Mouse (Mus musculus) T-helper 17 cell (primary cell): ENCODE measurements around the gene Vrk3.

ENCODE experiments used
- in situ Hi-C, 2 experiments: fragments of 300-600 bp; cut with MboI, MseI; formaldehyde crosslinking; loops; 1 replicate in 1 of 2; 2 replicates in 1 of 2; pipeline ENCODE4 v1.15.1; 2025; ENCODE audit warnings: high pct_unique_total_duplicates in 2 of 2

The Vrk3 gene

DNA sequence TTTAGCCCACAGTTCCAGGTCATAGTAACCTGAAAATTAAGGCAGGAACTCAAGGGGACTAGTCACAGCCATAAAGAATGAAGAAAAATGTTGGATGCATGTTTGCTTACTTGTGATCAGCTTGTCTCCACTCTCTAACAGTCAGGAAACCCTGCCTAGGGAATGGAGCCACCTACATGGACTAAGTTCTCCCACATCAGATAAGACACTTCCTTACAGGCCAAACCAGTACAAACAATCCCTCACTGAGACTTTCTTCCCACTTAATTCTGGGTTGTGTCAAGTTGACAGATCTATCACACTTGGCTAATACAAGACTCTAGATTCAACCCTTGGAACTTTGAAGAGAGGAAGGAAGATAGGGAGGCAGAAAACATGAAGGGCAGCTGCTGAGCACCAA is 12.2 kb downstream of the Vrk3 start:
- in situ Hi-C loops, result no loop called here

DNA sequence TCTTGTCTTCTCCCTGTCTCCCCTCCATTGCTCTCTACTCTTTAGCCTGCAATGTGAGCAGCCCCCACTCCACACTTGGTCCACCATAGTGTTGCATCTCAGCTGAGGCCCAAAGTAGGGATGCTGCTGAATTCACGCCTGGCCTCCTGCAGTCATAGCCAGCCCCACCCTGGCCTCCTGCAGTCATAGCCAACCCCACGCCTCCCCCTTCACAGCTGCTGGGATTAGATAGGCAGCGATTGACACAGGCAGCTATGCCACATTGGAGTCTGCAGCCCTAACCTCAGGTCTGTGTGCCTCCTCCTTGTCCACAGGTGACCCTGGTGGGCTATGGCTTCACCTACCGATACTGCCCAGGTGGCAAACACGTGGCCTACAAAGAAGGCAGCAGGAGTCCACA is 19.9 kb downstream of the Vrk3 start:
- in situ Hi-C loops, result no loop called here

DNA sequence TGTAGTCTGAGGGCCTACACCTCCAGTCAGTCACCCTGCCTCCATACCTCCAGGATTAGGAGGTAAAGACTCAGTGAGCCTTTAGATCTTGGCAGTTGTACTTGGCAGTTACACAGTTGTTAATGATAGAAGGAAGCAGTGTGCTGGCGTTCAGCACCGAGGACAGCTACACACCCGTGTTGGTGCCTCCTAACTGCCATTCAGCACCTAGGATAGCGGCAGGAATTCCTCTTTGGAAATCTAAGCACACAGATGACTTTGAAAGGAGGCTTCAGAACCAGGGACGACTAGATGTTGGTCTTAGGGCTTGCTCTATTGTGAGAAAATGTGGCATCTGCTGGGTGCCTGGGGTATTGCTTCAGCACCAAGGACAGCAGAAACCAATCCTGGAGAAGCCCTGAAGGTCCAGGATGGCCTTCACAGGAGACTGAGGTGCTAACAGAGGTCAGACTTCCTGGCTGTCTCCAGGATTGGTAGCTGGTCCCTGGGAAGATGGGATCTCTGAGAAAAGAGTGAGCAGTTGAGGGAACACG is 21.9 kb downstream of the Vrk3 start:
- in situ Hi-C loops, result no loop called here

DNA sequence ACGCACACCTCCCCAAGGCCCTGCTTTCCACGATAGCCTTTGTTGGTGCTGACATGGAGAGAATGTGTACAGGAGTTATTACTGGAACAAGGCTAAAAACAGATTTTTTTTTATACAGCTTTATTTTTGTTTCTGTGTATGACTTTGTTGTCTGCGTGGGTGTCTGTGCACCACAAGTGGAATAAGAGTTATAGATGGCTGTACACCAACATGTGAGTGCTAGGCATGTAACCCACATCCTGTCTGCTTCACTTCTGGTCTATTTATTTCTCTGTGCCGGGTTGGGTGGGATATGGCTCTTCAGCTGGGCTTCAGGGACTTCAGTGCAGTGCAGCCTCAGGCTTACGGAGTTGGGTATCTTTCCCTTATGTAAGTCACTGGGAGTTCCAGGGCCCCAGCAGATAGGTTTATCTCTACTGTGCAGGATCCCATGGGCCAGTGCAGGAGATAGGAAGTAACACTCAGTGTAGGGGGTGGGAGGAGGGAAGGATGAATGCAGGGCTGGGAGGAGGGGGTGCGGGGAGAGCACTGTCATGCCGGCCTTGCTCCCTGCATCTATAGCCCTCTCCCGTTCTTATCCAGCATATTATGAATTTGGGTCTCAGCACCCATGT is 24.5 kb downstream of the Vrk3 start:
- in situ Hi-C loops, result no loop called here

DNA sequence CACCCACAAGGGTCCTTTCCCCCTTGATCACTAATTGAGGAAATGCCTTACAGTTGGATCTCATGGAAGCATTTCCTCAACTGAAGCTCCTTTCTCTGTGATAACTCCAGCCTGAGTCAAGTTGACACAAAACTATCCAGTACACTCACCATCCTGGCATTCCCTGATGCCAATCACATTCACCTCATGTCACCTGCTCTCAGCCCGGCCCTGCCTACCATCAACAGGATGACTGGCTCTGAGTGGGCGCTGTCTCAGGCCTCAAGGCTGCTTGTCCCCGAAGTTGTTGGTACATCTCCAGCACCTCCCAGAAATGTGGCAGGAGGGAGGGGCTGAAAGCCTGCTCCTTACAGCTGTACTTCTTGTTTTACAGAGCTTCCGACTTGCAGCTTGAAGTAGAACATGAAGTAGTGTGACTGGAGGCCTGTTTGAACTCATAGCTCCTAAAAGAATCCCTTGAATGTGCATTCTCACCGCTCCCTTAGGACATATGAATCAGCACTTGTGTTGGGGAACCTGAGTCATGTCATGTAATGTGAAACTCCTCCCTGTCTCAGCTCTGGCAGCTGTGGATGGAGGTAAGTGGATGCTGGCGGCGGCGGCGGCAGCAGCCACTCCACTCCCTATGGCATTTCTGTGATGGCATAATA is 28.8 kb downstream of the Vrk3 start:
- in situ Hi-C loops, result no loop called here

DNA sequence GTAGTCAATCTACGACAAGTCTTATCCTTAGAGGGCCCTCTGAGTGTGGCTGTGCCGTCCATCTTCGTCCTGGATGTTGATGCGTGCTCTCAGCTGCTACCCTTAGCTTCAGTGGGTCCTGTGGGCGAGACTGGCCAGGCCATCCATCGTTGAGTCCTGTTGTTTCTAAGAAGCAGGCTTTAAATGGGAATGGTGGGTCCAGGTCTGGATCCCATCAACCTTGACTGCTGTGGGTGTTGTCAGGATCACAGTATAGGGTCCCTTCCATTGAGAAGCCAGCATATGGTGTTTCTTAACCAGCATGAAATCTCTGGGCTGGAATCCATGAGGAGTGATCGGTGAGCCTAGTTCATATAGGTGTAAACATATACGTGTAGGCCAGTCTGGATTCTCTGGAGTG is 31.9 kb downstream of the Vrk3 start:
- in situ Hi-C loops, result no loop called here

DNA sequence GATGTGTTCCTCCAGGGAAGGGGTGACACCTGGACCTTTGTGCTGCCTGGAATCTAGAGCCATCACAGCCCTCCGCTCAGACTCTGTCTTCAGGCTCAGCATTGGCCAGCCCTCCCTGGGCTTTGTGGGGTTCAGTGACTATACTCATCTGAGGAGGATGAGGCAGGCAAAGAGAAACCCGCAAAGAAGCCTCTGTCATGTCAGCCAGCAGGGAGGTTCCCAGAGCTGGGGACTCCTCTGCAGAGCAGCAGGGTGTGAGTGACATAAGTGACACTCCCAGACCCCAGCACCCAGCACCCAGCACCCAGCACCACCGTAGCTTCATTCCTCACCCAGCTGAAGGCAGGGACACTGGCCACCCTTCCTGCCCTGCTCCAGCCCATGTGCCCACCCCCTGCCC is 41.3 kb downstream of the Vrk3 start:
- in situ Hi-C loops, result no loop called here

DNA sequence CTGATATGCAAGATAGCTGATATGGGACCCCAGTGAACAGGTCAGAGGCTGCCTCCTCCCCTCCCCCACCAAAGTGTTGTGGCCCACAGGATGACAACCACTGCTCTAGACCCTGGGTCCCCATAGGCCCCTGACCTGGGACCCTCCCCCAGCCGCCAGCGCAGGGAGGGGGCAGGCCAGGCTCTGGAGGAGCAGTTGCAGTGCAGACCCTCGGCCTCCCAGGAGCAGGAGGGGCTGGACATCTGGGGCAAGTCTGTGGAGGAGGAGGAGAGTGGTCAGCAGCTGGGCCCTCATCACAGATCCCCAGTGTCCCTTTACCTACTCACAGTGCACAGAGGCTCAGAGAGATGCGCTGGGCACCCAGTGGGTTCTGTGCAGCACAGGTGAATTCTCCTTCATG is 41.9 kb downstream of the Vrk3 start:
- in situ Hi-C loops, result loop anchor here (5.0 kb wide), 1 partner anchor 1378 kb away; no protein-coding TSS in a partner anchor

DNA sequence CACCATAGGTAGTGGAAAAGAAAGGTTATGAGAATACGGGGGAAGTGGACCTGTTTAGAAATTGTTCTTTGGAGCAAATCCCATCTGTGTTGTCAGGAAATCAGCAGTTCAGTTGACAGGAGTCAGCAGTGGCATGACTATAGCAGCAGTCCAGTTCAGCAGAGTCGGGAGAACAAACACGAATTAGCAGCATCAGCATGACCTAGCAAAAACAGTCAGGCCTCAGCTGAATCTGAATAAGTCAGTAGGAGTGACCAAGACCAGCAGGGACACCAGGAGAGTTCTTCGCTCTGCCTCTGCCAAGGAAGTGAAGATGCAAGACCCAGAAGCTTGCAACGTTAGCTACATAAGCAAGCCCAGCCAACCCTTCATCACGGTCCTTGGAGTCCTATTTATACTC is 44.6 kb downstream of the Vrk3 start:
- in situ Hi-C loops, result loop anchor here (5.0 kb wide), 1 partner anchor 1380 kb away; no protein-coding TSS in a partner anchor

DNA sequence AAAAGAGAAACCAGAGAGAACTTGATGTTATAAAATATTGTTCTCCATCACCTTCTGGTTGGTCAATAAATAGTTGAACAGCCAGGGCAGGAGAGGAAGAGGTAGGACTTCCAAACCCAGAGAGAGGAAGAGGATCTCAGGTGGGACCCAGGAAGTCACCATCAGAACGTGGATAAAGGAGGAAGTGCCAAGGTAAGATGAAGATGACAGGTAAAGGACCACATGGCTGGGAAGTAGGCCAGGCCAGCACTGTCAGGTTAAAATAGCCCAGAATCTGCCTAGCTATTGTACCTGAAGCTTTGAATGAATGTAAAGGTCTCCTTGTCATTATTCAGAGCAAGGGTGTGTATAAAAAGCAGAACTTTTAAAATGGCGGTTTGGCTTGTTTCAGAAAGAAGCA is 60.7 kb downstream of the Vrk3 start:
- in situ Hi-C loops, result no loop called here

DNA sequence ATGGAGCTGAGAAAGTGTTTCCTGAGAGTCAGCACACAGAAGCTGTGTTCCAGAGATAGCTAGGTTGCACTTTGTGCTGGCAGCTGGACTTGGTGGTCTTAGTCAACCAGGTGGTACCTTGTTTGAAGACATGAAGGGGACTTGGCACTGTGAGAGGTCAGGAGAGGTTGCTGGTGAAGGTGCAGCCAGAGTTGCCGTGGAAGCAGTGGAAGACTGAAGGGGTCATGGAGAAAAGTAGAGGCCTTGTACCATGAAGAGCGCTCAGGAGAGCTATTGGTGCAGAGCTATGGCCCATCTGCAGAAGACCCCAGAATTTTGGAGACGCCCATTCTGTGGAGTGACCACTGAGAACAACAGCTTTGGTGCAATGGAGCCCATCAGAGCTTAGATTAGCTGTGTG is 61.3 kb downstream of the Vrk3 start:
- in situ Hi-C loops, result no loop called here

DNA sequence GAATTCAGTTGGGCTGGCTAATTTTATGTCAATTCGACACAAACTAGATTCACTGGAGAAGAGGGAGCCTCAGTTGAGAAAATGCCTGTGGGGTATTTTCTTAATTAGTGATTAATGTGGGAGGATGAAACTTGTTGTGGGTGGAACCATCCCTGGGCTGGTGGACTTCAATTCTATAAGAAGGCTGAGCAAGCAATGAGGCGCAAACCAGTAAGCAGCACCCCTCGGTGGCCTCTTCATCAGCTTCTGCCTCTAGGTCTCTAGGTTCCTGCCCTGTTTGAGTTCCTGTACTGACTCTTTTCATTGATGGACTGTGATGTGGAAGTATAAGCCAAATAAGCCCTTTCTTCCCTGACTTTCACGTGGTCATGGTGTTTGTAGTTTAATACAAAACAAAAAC is 62.2 kb downstream of the Vrk3 start:
- in situ Hi-C loops, result no loop called here

DNA sequence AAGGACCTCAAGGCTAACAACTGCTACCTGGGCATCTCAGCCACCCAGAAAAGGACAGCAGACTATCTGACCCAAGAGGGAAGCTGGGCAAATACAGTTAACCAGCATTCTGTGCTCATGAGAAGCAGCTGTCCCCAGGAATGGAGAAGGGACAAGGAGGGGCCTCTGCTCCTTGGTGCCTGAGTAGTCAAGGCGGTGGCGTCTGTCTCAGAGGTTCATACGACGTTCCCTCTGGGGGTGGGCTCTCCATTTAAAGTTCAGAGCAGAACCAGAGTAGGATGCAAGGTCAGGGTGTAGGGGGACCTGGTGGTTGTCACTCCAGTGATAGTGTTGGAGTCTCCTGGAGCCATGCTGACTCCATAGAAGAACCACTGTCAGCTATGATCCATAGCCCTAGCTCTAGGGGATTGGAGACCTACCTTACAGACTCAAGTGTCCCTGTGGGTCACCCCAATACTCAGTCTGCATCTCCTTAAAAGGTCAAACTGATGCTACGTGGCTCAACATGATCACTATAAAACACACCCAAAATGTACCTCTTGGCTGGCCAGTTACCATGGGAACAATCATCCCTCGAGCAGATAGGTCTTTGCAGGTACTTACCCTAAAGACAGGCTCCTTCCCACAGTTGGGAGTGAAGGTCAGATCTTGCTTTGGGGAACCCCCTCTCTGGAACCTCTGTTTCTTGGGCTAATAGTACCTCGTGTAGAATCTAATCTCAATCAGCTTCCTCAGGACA is 62.8 kb downstream of the Vrk3 start:
- in situ Hi-C loops, result no loop called here

DNA sequence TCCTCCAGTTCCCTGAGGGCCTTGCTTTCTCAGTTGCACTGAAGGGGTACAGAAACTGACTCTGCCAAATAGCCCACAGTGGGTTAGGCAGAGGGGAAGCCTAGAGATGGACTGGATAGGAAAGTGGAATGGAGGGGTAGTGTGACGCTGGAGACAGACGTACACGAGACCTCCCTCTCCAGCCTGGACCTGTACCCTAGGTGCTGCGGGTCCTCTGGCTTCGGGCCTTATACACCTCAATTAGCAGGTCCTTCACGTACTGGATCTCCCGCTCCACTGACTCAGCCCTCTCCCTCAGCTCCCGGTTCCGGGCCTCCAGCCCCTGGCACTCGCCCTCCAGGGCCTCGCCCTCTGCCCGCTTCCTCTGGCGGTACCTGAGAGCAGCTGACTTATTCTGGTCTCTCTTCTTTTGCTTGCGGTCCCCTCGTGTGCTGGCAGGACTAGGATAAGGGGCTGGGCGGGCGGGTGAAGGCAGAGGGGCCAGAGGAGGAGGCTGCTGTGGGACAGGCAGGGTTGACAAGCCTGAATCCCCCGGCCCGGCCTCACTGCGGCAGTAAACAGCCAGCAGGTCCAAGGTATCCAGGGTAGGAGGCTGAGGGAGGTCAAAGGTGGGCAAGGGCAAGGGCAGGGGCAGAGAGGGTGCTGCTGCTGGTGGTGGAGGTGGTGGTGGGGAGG is 64.6 kb downstream of the Vrk3 start:
- in situ Hi-C loops, result no loop called here

DNA sequence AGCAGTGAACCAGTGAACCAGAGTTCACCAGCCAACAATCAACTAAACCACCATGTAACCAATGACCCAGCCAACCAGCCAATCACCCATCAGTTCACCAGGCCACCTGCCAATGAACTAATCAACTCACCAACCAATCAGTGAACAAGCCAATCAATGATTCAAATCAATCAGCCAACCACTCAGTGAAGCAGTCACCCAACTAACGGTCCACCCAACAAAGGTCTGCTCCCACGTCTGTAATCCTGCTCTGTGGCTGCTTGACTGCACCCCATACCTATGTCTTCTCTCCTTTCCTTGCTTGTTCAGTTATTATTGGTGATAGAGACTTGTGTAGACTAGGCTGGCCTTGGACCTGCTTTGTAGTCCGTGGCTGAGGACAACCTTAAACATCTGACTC is 65.8 kb downstream of the Vrk3 start:
- in situ Hi-C loops, result no loop called here

DNA sequence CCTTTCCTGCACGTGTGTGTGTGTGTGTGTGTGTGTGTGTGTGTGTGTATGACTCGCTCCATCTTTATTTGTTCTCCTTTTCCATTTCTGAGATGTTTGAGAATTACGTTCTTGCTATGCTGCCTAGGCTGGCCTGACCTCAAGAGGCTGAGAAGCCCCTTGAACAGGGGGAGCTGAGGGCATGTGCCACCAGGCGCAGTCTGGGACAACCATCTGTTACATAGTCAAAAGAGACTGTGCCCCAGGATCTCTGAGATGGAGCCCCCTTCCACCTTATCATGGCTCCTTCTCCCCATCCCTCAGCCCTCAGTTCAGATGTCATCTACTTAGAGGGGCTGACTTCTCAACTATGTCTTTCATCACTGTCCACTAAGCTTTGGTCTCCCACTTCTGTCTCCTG is 66.2 kb downstream of the Vrk3 start:
- in situ Hi-C loops, result no loop called here

DNA sequence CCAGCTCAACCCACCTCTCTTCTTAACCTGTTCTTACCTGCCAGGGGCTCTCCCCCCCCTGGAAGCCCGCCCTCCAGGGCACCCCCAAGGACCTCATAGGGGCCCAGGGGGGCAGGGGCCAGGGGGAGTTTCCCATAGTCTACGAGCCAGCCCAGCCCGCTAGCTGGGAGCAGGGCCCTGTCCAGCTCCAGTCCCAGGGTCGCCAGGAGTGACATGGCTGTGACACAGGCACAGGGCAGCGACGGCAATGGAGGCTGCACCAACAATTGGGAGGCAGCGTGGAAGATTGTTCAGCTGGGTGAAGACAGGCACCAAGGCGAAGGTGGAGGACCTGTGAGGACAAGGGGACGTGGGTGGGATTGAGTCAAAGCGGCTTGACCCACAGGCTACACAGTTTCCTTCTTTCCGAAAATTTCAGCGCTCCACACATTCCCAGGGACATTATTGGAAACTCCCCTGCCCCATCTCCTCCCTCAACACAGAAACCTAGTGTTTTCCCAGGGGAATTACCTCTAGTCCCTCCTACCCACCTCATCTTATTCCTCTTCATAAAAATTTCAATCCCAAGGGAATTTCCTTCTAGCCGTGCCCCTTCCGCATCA is 66.8 kb downstream of the Vrk3 start:
- in situ Hi-C loops, result loop anchor here in 1 of 2 experiments (5.0 kb wide), 1 partner anchor 68 kb away; the partner anchor contains the start of gene Vrk3

DNA sequence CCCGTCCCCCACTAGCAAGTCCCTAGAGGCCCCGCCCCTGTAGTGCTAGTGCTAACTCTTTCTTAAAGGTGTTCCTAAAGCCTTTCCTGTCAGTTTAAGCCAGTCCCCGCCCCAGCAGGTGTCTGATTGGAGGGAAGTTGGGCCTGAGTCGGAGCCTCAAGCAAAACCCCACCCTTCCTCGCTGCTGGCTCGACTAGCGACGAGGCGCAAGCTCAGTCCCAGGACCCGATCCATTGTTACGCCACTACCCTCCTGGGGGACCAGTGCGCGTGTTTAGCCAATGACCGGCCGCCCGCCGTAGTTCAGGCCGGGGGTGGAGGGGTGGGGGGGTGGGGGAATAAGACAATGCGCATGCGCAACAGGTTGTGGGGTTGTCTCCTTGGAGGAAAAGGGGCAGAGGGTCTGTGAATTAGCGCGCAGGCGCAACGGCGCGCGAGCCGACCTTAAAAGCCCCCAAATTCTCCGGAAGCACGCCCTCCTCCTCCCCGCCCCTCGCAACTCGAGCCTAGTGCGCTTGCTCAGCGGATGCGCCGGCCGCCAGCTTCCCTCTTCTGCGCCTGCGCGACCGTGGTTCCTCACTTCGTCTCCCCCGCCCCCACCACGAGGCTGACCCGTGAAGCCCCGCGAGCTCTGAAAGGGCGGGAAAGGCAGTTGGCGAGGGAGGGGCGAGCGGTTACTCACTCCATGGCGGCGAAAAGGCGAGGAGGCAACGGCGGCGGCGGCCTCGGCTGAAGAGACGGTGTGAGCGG is 67.7 kb downstream of the Vrk3 start, which contains the start of the genes Nup62 and Il4i1:
Gene Nup62, plus strand, starts transcription at position 368 of the 749 bp plus-strand sequence.
Gene Il4i1, plus strand, starts transcription at position 667 of the 749 bp plus-strand sequence.
- in situ Hi-C loops, result loop anchor here in 1 of 2 experiments (5.0 kb wide), 1 partner anchor 69 kb away; the partner anchor contains the start of gene Vrk3

DNA sequence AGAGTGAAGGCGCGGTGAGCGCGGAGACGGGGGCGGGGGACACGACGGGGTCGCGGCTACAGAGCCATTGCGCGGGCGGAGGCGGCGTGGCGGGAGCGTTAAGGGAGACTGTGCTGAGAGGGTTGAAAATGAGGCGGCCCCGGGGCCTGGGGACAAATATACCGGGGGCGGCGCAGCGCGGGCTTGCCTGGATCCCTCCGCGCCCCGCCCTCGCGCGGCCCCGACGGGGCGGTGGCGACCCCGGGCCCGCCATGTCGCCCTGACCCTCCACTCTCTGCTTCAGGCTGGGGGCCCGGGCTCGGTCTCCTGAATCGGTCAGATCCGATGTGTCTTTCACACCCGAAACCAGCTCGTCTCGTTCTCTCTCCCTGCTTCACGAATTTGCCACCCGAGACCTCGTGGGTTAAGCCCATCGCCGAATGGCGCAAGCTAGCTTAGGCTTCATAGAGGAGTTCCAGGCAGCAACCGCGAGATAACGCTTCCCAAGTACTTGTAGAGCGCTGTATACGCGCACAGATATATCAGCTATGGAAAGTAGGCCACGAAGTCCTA is 68.3 kb downstream of the Vrk3 start, which contains the start of gene Atf5:
Gene Atf5, minus strand, starts transcription at position 189 of the 552 bp plus-strand sequence.
- in situ Hi-C loops, result loop anchor here in 1 of 2 experiments (5.0 kb wide), 1 partner anchor 69 kb away; the partner anchor contains the start of gene Vrk3

DNA sequence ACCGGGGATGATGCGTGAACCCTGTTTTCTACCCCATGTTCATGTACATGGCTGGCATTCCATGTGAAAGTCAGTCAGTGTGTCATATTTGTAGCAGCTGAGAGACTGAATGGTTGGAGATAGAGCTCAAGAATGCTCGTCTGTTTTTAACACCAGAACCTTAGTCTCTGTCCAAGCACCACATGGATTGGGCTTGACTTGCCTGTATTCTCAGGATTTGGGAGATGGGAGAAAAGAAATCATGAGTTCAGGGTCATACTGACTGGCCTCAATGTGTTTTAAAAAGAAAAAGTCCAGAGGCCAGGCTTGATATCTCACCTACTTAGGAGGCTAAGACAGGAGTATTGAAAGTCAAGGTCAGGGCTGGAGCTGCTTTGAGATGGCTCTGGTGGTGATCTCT is 69.2 kb downstream of the Vrk3 start:
- in situ Hi-C loops, result loop anchor here in 1 of 2 experiments (5.0 kb wide), 1 partner anchor 70 kb away; the partner anchor contains the start of gene Vrk3
